12 mouse cellular contexts compared by ENCODE assay signal in the genomic region with DNA sequence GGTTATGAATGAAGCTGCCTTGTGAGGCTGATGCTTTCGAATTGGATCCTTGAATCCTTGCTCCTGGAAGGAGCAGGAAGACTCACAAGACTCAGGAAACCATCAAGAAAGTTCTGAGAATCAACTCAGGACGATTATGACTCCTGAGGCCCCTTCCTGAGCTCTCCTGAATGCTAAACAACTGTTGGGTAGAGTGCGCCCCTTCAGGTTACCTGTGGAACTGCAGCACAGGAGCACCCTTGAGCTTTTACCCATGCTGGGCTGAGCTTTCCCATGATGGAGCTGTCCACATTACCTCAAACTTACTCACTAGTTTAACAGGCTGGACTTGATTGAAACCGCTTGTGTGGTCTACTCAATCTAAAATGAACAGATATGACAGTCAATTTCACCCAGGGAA.
DNase-seq lines count a peak whose midpoint lies in the region; TF ChIP-seq lines count a peak whose summit lies in the region.
"Had no signal": no experiment of that assay in that cellular context is flagged by ENCODE, and none has a peak within 500 bp of the region (broad histone marks: within the 10 kb centered on the region; RNA-seq: fewer than 3 reads in every experiment).

No protein-coding gene starts in this region.

- peak; percentile 3 for DNase-seq in kidney, postnatal 14 days
- DNase-seq in kidney, adult 18-20 months, result no peak
- peak; percentile 54 for DNase-seq in R1 (ENCODE audit: low read depth, low spot score)
- DNase-seq in limb, embryonic 10.5 days (ENCODE audit: low spot score), result peak; percentile 38
- no peak for DNase-seq in right cerebral cortex, postnatal 10 days (ENCODE audit: low spot score in 2 of 2)
- no peak for DNase-seq in urinary bladder, postnatal 25 days (ENCODE audit: low spot score)
- DNase-seq: adrenal gland, adult 2 months; gastrocnemius, postnatal 10 days had no signal

- H3K27me3 ChIP-seq in ES-Bruce4 (ENCODE audit: control insufficient read depth, insufficient read depth, low read length, poor library complexity, severe bottlenecking), result no peaks in the 10 kb centered on the region
- H3K27me3 ChIP-seq in limb, embryonic 10.5 days (ENCODE audit: low read depth, poor library complexity, severe bottlenecking), result no peaks in the 10 kb centered on the region
- H3K27me3 ChIP-seq: embryonic facial prominence, embryonic 12.5 days; hindbrain, embryonic 15.5 days had no signal

- no peaks in the 10 kb centered on the region for H3K36me3 ChIP-seq in ES-Bruce4 (ENCODE audit: control insufficient read depth, insufficient read depth, low read length, poor library complexity, severe bottlenecking)
- no peaks in the 10 kb centered on the region for H3K36me3 ChIP-seq in limb, embryonic 10.5 days
- H3K36me3 ChIP-seq: embryonic facial prominence, embryonic 12.5 days; hindbrain, embryonic 15.5 days; midbrain, embryonic 10.5 days had no signal

- H3K4me1 ChIP-seq in ES-Bruce4 (ENCODE audit: control insufficient read depth, insufficient read depth, low read length), result no peaks in the 10 kb centered on the region
- no peaks in the 10 kb centered on the region for H3K4me1 ChIP-seq in limb, embryonic 10.5 days
- H3K4me1 ChIP-seq: embryonic facial prominence, embryonic 12.5 days; midbrain, embryonic 10.5 days had no signal

- WGBS in limb, embryonic 10.5 days, result 55% methylated on average over 4 of the region's 4 CpGs

- no peak for TF ChIP-seq POLR2A in ES-Bruce4 (IDR thresholded peaks at IDR 0.05; ENCODE audit: insufficient read depth, low read length)

- H3K4me3 ChIP-seq in ES-Bruce4 (ENCODE audit: low read depth, low read length), result no peak overlapping the region
- no peak overlapping the region for H3K4me3 ChIP-seq in limb, embryonic 10.5 days
- H3K4me3 ChIP-seq: embryonic facial prominence, embryonic 12.5 days; hindbrain, embryonic 15.5 days; midbrain, embryonic 10.5 days had no signal

- no peaks in the 10 kb centered on the region; the same call in 1 of the 2 replicates for H3K9me3 ChIP-seq in ES-Bruce4 (replicated peaks; ENCODE audit: control insufficient read depth, insufficient read depth, low read length, poor library complexity, severe bottlenecking)
- no peaks in the 10 kb centered on the region for H3K9me3 ChIP-seq in limb, embryonic 10.5 days (replicated peaks)
- H3K9me3 ChIP-seq: embryonic facial prominence, embryonic 12.5 days; hindbrain, embryonic 15.5 days; midbrain, embryonic 10.5 days had no signal

- peak; percentile 59 for TF ChIP-seq CTCF in ES-Bruce4 (IDR thresholded peaks at IDR 0.05; ENCODE audit: low read depth, low read length)

- no peak for TF ChIP-seq EP300 in ES-Bruce4 (IDR thresholded peaks at IDR 0.05; ENCODE audit: insufficient read depth, low read depth, low read length)

- no peak overlapping the region for H3K9ac ChIP-seq in ES-Bruce4 (ENCODE audit: low read depth, poor library complexity, severe bottlenecking)
- H3K9ac ChIP-seq: embryonic facial prominence, embryonic 12.5 days; hindbrain, embryonic 15.5 days had no signal

- no peak overlapping the region for H3K27ac ChIP-seq in ES-Bruce4 (ENCODE audit: insufficient read depth, low read length)
- H3K27ac ChIP-seq in limb, embryonic 10.5 days, result no peak overlapping the region
- H3K27ac ChIP-seq: embryonic facial prominence, embryonic 12.5 days; hindbrain, embryonic 15.5 days; midbrain, embryonic 10.5 days had no signal

Comparison
In these comparisons a context has a peak if more than half of its experiments do, and no peak if none do; other contexts are left out.
1. DNase-seq: peak in kidney, postnatal 14 days (single experiment), R1 (single experiment) and limb, embryonic 10.5 days (single experiment); none in kidney, adult 18-20 months (single experiment), right cerebral cortex, postnatal 10 days (0 of 2) and urinary bladder, postnatal 25 days (single experiment).